Mouse (Mus musculus) E14TG2a.4 (cell line): Measurements from ENCODE around the gene Atp2b1.

Experiments
- H3K27me3 ChIP-seq: 2 replicates; pipeline ENCODE4 v1.6.1; 2014; ENCODE audit warnings: low read length, control low read depth; ENCODE audit not compliant: insufficient read depth
- H3K36me3 ChIP-seq: 2 replicates; pipeline ENCODE4 v1.6.1; 2014; ENCODE audit warnings: low read length, control low read depth; ENCODE audit not compliant: insufficient read depth
- H3K4me1 ChIP-seq: replicated peaks from 2 replicates; pipeline ENCODE4 v1.6.1; 2014; ENCODE audit warnings: low read depth, low read length, control low read depth
- H3K4me3 ChIP-seq: replicated peaks from 2 replicates; pipeline ENCODE4 v1.5.1; 2014; ENCODE audit warnings: mild to moderate bottlenecking, low read length
- H3K9me3 ChIP-seq: 2 replicates; pipeline ENCODE4 v1.6.1; 2014; ENCODE audit warnings: low read length, control low read depth
- CTCF ChIP-seq: conservative IDR thresholded peaks from 2 replicates; pipeline ENCODE4 v1.5.1; 2014; ENCODE audit warnings: low read length
- NANOG ChIP-seq: IDR thresholded peaks from 2 replicates; pipeline ENCODE4 v1.6.1; 2014; ENCODE audit warnings: borderline replicate concordance, low read length, mixed read lengths
- POU5F1 ChIP-seq: IDR thresholded peaks from 2 replicates; pipeline ENCODE4 v1.6.1; 2014; ENCODE audit warnings: low read length, borderline replicate concordance

The Atp2b1 gene

GRCm38 (mm10) chr10:99012086-99012485 is 97.9 kb downstream of the Atp2b1 start:
- TF ChIP-seq NANOG, result no peak
- no peak for TF ChIP-seq POU5F1
- no peak for TF ChIP-seq CTCF
- no peaks in the 10 kb centered on the region for H3K9me3 ChIP-seq
- H3K4me3 ChIP-seq, result no peak overlapping the region
- no peaks in the 10 kb centered on the region; the same call in 1 of the 2 replicates for H3K4me1 ChIP-seq
- peaks cover 52% of the 10 kb centered on the region for H3K36me3 ChIP-seq
- no peaks in the 10 kb centered on the region for H3K27me3 ChIP-seq

GRCm38 (mm10) chr10:99014737-99015136 is 100.5 kb downstream of the Atp2b1 start:
- Histone ChIP-seq H3K27me3 (no peaks in the 10 kb centered on the region), H3K4me1 (no peaks in the 10 kb centered on the region; the same call in 1 of the 2 replicates), H3K4me3 (no peak overlapping the region), H3K9me3 (no peaks in the 10 kb centered on the region), H3K36me3 (peaks cover 66% of the 10 kb centered on the region)
- TF ChIP-seq POU5F1 (no peak), CTCF (no peak), NANOG (no peak)

DNA sequence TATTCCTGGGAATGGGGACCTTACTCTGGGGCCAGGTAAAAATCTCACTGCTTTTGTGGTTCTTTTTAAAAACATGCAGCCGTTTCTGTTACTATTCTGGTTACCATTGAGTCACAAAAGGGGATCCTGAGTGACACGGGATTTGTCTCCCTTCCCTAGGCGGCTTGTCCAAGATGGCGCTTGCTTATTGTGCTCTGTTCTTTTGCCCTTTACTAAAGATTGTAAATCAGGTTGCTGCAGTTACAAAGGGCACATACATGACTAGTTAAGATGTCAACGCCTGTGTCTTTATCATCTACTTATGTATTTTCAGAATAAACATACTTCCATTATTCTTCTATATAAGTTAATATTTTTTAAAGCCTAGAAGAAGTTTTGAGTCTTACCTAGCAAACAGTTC is 102.8 kb downstream of the Atp2b1 start:
- H3K36me3 ChIP-seq, result peaks cover 55% of the 10 kb centered on the region
- H3K4me1 ChIP-seq, result no peaks in the 10 kb centered on the region; the same call in 1 of the 2 replicates
- no peaks in the 10 kb centered on the region for H3K9me3 ChIP-seq
- H3K27me3 ChIP-seq, result no peaks in the 10 kb centered on the region
- no peak overlapping the region for H3K4me3 ChIP-seq
- TF ChIP-seq NANOG (no peak), CTCF (no peak), POU5F1 (no peak)

GRCm38 (mm10) chr10:99027462-99027861 is 113.3 kb downstream of the Atp2b1 start:
- Histone ChIP-seq H3K4me3 (no peak overlapping the region), H3K9me3 (no peaks in the 10 kb centered on the region), H3K4me1 (no peaks in the 10 kb centered on the region), H3K36me3 (no peaks in the 10 kb centered on the region; the same call in 1 of the 2 replicates), H3K27me3 (no peaks in the 10 kb centered on the region)
- TF ChIP-seq POU5F1, result no peak
- TF ChIP-seq NANOG, result no peak
- no peak for TF ChIP-seq CTCF

GRCm38 (mm10) chr10:99029844-99030243 is 115.6 kb downstream of the Atp2b1 start:
- no peak for TF ChIP-seq POU5F1
- TF ChIP-seq CTCF, result no peak
- no peak for TF ChIP-seq NANOG

GRCm38 (mm10) chr10:99033830-99034828 is 119.9 kb downstream of the Atp2b1 start:
- Histone ChIP-seq H3K36me3 (no peaks in the 10 kb centered on the region), H3K9me3 (no peaks in the 10 kb centered on the region), H3K27me3 (no peaks in the 10 kb centered on the region), H3K4me1 (peaks cover 6% of the 10 kb centered on the region; the same call in 1 of the 2 replicates), H3K4me3 (no peak overlapping the region)
- no peak for TF ChIP-seq CTCF
- TF ChIP-seq POU5F1, result no peak
- TF ChIP-seq NANOG, result no peak

More at GRCm38 (mm10) chr10:99029844-99030243, 115.6 kb downstream of the Atp2b1 start:
- H3K9me3 ChIP-seq, result no peaks in the 10 kb centered on the region
- H3K36me3 ChIP-seq, result no peaks in the 10 kb centered on the region
- H3K4me1 ChIP-seq, result no peaks in the 10 kb centered on the region
- H3K27me3 ChIP-seq, result no peaks in the 10 kb centered on the region
- H3K4me3 ChIP-seq, result no peak overlapping the region

- no peaks in the 10 kb centered on the region for H3K36me3 ChIP-seq
- H3K4me1 ChIP-seq, result peaks cover 6% of the 10 kb centered on the region; the same call in 1 of the 2 replicates
- H3K4me3 ChIP-seq, result no peak overlapping the region
- TF ChIP-seq POU5F1 (no peak), NANOG (no peak), CTCF (no peak)
- no peaks in the 10 kb centered on the region for H3K9me3 ChIP-seq
- no peaks in the 10 kb centered on the region for H3K27me3 ChIP-seq
These were observed 123.2 kb downstream of the Atp2b1 start for GRCm38 (mm10) chr10:99037185-99038065.

DNA sequence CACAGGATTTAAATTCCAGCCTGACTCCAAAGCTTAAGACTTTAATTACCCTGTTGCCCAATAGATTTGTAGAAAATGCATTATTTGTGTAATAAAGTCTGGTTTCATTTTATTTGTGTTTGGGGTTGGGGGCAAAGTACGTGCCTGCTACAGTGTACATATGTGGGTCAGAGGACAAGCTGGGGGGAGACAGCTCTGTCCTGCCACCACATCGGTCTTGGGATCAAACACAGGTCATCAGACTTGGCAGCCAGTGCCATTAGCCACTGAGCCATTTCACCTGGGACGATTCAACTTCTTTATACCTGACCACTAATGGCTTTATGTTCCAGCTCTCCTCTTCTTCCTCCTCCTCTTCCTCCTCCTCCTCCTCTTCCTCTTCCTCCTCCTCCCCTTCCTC is 124.7 kb downstream of the Atp2b1 start:
- H3K4me3 ChIP-seq, result no peak overlapping the region
- peaks cover 6% of the 10 kb centered on the region; the same call in 1 of the 2 replicates for H3K4me1 ChIP-seq
- no peaks in the 10 kb centered on the region for H3K27me3 ChIP-seq
- H3K9me3 ChIP-seq, result no peaks in the 10 kb centered on the region
- TF ChIP-seq CTCF (no peak), POU5F1 (no peak), NANOG (no peak)
- H3K36me3 ChIP-seq, result no peaks in the 10 kb centered on the region
